Mouse (Mus musculus) adrenal gland, postnatal 4 days (tissue): ENCODE measurements around the gene Olfr1368. TPM values are rescaled to one million over a fixed set of nuclear protein-coding genes. Genes with fewer than 3 reads are reported as not detected.

Experiments used
- DNase-seq, 2 experiments: peaks; one replicate each; pipeline ENCODE4 v3.0.0; 2021 to 2022; ENCODE audit warnings: low spot score in 2 of 2, mixed read lengths in 2 of 2
- long read RNA-seq, 2 experiments: library from polyadenylated mRNA; stranded (forward); transcript quantifications; one replicate each; pipeline ENCODE4 v2.0.0; 2021
- total RNA-seq, 2 experiments: library from RNA; stranded (reverse); gene quantifications; 2 replicates each; pipeline ENCODE4 v1.2.3; 2021

Olfr1368 gene
- total RNA-seq = not detected
- long read RNA-seq, experiment 1 = 0 reads
- long read RNA-seq, experiment 2 = 0 reads

GRCm38 (mm10) chr13:21145767-21146166 is at the start of gene Olfr1368:
Olfr1368 (minus strand) TSS chr13:21145867.
- no peak for DNase-seq

GRCm38 (mm10) chr13:21185521-21185920 is 39.9 kb upstream of the Olfr1368 start:
- DNase-seq = no peak

GRCm38 (mm10) chr13:21183661-21184060 is 38.0 kb upstream of the Olfr1368 start:
- DNase-seq = no peak

GRCm38 (mm10) chr13:21183066-21183465 is 37.4 kb upstream of the Olfr1368 start:
- DNase-seq = no peak

GRCm38 (mm10) chr13:21181996-21182395 is 36.3 kb upstream of the Olfr1368 start:
- DNase-seq = no peak

- peak; percentile 31 to 44 for DNase-seq
Measured at GRCm38 (mm10) chr13:21180551-21181530, 35.2 kb upstream of the Olfr1368 start.

GRCm38 (mm10) chr13:21179724-21180550 is 34.3 kb upstream of the Olfr1368 start:
- DNase-seq = peak; percentile 55 to 76

- no peak for DNase-seq
Measured at GRCm38 (mm10) chr13:21179367-21179723, 33.7 kb upstream of the Olfr1368 start, which contains the start of gene Trim27. Trim27 (plus strand) TSS chr13:21179445.

GRCm38 (mm10) chr13:21178364-21178763 is 32.7 kb upstream of the Olfr1368 start:
- no peak for DNase-seq

GRCm38 (mm10) chr13:21177657-21178056 is 32.0 kb upstream of the Olfr1368 start:
- DNase-seq = no peak

GRCm38 (mm10) chr13:21176733-21177132 is 31.1 kb upstream of the Olfr1368 start:
- DNase-seq = no peak

- DNase-seq = peak; percentile 50 to 71
Measured at GRCm38 (mm10) chr13:21173072-21173471, 27.4 kb upstream of the Olfr1368 start.

- DNase-seq = no peak
Measured at GRCm38 (mm10) chr13:21172241-21173027, 26.8 kb upstream of the Olfr1368 start.

GRCm38 (mm10) chr13:21171600-21172150 is 26.0 kb upstream of the Olfr1368 start:
- no peak for DNase-seq

GRCm38 (mm10) chr13:21171156-21171530 is 25.5 kb upstream of the Olfr1368 start:
- DNase-seq = no peak

- DNase-seq = no peak
Measured at GRCm38 (mm10) chr13:21170431-21171155, 24.9 kb upstream of the Olfr1368 start.

- peak; percentile 42 to 55 for DNase-seq
Measured at GRCm38 (mm10) chr13:21169657-21170430, 24.2 kb upstream of the Olfr1368 start.

GRCm38 (mm10) chr13:21169121-21169656 is 23.5 kb upstream of the Olfr1368 start:
- no peak for DNase-seq
